Mouse (Mus musculus) lung, adult 2 months (tissue): ENCODE results near the gene D330020A13Rik. TPM values are rescaled to one million over a fixed set of nuclear protein-coding genes. Genes with fewer than 3 reads are reported as not detected.
"Not testable (repeated sequence)": the region's sequence is repeated elsewhere in the genome, so short reads cannot be mapped to it uniquely, and the experiment has no call there.

Source experiments
- DNase-seq: peaks from one replicate; pipeline ENCODE4 v3.0.0; 2022
- H3K4me1 ChIP-seq: fragments of 200-500 bp; 2 replicates; pipeline ENCODE4 v1.6.1; 2011; ENCODE audit warnings: low read length; ENCODE audit not compliant: control insufficient read depth, insufficient read depth
- H3K4me3 ChIP-seq: fragments of 200-500 bp; replicated peaks from 2 replicates; pipeline ENCODE3; 2011; ENCODE audit warnings: low read depth, mild to moderate bottlenecking, control low read depth, low read length; ENCODE audit errors: extremely low read depth
- CTCF ChIP-seq: fragments of 200-500 bp; IDR thresholded peaks from 2 replicates; pipeline ENCODE4 v1.5.1; 2011; ENCODE audit warnings: mild to moderate bottlenecking, low read length, control low read depth; ENCODE audit not compliant: insufficient read depth
- POLR2A ChIP-seq: fragments of 200-500 bp; IDR thresholded peaks from 2 replicates; pipeline ENCODE4 v1.6.1; 2011; ENCODE audit warnings: low read depth, mild to moderate bottlenecking, control low read depth, low read length, borderline replicate concordance; ENCODE audit errors: extremely low read depth
- WGBS: fragments of 180-500 bp; shearing (Covaris S2); methylation state at CpG from one replicate; pipeline ENCODE4 v1.1.7; 2018; 5-methylcytosine and 5-hydroxymethylcytosine counted together
- polyA plus RNA-seq: library from polyadenylated mRNA; depleted of rRNA; stranded (reverse); fragments of >200 nt; gene quantifications from 2 replicates; pipeline ENCODE4 v1.2.3, GENCODE M21; 2012

D330020A13Rik gene
- polyA plus RNA-seq, 1 experiment, result not detected

DNA sequence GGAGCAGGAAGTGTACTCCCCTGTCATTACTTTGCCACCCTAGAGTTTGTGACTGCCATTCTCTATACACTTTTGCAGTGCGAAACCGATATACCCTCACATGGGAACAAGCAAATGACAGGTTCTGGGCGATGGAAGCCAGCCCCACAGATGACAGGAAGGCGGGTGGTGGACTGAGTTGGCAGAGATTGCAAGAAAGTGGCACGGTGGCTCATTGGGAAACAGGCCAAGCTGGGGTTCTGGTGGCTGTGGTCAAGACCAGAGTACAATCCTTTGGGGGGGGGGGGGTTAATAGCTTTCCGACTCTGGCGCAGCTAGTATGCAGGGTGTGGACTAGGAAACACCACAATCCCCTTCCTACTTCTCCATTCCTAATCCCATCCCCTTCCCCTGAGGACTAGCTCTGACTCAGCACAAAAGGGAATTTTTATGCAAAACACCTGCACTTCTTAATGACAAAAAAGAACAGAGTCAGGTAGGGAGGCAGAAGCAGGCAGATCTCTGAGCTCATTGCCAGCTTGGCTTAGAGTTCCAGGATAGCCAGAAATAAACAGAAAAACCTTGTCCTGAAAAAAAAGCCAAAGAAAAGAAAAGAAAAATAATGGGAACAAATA lies 2.7 kb upstream of the D330020A13Rik start:
- DNase-seq, result no peak
- Histone ChIP-seq H3K4me1 (peaks cover 7% of the 10 kb centered on the region; the same call in 1 of the 2 replicates), H3K4me3 (no peak overlapping the region)
- TF ChIP-seq CTCF (no peak), POLR2A (no peak)
- WGBS, result 79% methylated on average over 7 of the region's 7 CpGs

DNA sequence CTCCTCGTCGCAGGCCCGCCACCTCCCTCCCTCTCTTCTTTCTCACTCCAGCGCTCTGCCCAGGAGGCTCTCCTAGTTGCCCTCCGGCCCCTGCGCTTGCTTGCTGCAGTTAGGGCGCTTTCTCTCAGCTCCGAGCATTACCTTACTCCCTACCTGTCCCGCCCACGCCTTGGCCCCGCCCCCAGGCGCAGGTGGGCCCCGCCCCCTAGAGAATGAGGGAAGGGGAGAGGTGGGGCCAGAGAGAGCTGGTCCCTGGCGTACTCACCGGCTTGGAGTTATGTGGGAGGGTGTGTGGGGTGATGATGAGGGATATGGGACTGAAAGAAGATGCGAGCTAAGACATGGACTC lies 595 bp downstream of the D330020A13Rik start:
- peaks cover 7% of the 10 kb centered on the region; the same call in 1 of the 2 replicates for H3K4me1 ChIP-seq
- no peak for TF ChIP-seq CTCF
- TF ChIP-seq POLR2A, result no peak
- DNase-seq, result peak; percentile 69
- WGBS, result 2% methylated on average over 16 of the region's 16 CpGs
- peak overlapping the region; percentile 65 for H3K4me3 ChIP-seq

DNA sequence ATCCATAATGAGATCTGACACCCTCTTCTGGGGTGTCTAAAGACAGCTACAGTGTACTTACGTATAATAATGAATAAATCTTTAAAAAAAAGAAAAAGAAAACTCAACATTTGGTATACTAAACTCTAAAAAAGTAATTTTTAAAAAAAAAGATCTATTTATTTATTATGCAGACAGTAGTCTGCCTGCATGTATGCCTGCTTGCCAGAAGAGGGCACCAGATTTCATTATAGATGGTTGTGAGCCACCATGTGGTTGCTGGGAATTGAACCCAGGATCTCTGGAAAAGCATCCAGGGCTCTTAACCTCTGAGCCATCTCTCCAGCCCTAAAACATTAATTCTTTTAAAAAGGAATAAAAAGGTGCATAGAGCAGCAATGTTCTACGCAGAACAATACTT lies 2.4 kb downstream of the D330020A13Rik start:
- H3K4me3 ChIP-seq, DNase-seq, H3K4me1 ChIP-seq: not testable (repeated sequence)
- 96% methylated on average over 2 of the region's 2 CpGs for WGBS

DNA sequence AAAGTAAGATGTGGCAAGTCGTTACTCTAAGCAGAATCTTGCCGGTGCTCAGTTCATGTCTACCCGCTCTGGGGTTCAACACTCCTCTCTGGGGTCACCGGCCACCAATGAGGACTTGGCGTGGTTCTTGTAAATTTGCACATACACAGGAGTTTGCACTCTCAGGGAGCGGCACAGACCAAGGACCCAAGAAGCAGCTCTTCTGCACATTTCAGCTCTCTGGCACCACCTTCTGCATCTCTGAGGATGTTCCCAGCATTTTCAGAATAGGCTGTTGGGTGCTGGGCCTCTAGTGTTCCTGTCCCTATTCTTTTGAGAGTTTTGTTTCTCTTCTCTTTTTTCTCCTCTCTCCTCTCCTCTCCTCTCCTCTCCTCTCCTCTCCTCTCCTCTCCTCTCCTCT lies 7.0 kb downstream of the D330020A13Rik start:
- peak; percentile 19; the same call in 1 of the 2 replicates for TF ChIP-seq CTCF
- TF ChIP-seq POLR2A, result no peak
- WGBS, result 23% methylated on average over 6 of the region's 6 CpGs
- H3K4me1 ChIP-seq, result no peaks in the 10 kb centered on the region
- H3K4me3 ChIP-seq, result no peak overlapping the region
- DNase-seq, result no peak

DNA sequence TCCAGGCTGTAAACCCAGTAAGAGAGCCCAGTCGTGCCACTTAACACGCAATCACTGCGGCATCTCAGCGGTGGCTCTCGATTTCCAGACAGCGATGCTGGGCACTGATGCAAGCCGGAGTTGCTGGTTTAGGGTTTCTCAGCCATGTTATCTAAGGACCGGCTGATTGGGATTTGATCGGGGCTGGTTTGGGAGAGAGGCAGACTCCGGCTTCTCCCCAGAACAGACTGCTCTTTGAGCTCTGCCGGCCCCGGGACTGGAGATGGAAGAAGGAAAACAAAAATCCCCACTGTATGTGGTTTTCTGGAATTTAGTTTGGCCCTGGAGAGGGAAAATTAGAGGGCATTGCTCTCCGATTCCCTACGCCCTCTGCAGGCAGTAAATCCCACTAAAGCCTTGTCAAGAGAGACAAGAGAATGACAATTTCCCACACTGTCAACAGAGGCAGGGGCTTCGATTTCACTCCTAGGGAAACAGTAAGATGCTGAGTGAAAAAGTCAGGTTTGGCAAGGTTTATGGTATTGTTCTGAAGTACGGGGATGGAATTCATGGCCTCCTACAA lies 8.7 kb downstream of the D330020A13Rik start:
- Histone ChIP-seq H3K4me1 (no peaks in the 10 kb centered on the region), H3K4me3 (no peak overlapping the region)
- TF ChIP-seq POLR2A, result no peak
- TF ChIP-seq CTCF, result no peak
- WGBS, result 23% methylated on average over 16 of the region's 16 CpGs
- no peak for DNase-seq

DNA sequence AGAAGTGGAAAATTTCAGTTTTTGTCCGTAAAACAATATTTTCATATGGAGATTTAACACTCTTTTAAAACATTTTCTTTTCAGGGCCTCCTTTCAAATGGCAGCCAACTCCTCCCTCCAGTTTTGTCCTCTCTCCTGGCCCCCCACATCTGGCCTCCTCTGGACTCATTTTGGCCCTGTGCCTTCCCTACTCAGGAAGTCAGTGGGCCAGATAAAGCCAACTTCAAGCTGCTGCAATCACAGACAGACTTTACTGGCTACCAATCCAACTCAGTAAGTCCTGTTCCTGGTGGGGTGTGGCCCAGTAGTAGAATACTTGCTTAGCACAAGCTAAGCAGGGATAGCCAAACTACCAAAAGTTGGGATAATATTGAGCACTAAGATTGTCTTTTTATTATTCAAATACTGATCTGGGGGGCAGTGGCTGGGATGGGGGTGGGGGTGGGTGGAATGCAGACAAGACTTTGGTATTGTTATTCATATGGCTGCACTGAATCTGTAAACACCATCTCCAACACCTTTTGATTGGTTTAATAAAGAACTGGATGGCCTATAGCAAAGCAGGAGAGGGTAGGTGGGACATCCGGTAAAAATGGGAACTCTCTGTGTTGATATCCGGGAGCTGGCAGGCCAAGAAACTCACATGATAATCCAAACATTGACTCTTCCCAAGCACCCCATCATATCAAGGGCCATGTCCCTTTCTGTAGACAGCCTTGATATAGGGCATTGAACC lies 12.9 kb downstream of the D330020A13Rik start:
- WGBS, result 64% methylated on average over 3 of the region's 3 CpGs
- DNase-seq, result no peak
- Histone ChIP-seq H3K4me1 (no peaks in the 10 kb centered on the region), H3K4me3 (no peak overlapping the region)
- TF ChIP-seq POLR2A, result no peak
- no peak for TF ChIP-seq CTCF

DNA sequence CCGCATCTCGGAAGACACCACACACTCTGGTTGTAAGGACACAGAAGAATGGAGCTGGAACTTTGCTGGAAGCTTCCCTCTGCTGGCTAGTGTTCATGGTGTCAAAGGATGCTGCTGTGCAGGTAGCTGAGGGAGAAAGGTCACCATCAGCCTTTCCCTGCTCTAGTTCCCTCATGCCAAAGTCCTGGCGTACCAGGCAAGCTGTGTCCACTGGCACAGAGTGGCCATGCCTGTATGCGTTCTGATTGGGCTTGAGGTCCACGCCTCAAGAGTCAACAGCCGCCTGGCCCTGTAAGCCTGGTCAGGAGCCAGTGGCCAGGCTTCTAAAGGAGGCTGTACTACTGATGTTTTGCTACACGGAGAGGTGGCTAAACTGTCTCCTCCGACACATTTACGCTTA lies 15.2 kb downstream of the D330020A13Rik start:
- Histone ChIP-seq H3K4me1 (no peaks in the 10 kb centered on the region), H3K4me3 (no peak overlapping the region)
- WGBS, result 70% methylated on average over 9 of the region's 9 CpGs
- TF ChIP-seq CTCF (no peak), POLR2A (no peak)
- no peak for DNase-seq

DNA sequence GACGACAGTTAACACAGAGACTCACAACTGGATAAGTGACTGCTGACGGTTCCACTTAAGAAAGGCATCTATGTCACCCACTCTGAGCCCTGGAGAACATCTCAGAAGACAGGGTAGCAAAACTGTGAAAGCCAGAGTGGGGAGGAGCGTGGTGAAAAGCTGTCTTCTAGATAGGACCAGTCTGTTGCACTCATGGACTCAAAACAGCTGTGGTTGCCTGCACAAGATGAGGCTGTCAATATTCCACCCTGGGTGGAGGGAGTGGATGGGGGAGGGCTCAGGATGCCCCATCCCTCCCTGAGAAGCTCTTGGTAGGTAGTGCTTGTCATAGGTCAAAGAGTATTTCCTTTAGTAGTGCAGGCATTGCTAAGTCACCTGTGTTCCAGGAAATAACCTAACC lies 15.6 kb downstream of the D330020A13Rik start:
- TF ChIP-seq CTCF, result no peak
- no peak for TF ChIP-seq POLR2A
- no peak overlapping the region for H3K4me3 ChIP-seq
- 41% methylated on average over 3 of the region's 3 CpGs for WGBS
- DNase-seq, result no peak
- no peaks in the 10 kb centered on the region for H3K4me1 ChIP-seq

DNA sequence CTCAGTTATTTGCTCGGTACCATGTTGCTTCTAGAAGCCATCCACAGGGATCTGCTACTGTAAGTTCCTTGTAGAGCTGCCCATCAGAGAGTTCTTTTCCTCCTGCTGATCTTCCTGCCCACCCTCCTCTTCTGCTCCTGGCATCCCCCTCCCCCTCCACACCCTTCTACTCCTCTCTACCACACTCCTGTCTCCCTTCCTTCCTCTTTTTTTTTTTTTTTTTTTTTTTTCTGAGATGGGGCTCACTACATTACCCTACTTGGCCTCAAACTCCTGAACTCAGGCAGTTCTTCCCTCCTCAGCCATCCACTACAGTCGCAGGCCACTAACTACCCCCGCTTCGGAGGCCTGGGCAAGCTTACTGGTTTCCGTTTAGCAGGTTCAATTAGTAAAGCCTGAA lies 18.3 kb downstream of the D330020A13Rik start:
- Histone ChIP-seq H3K4me1 (no peaks in the 10 kb centered on the region), H3K4me3 (no peak overlapping the region)
- WGBS, result 69% methylated on average over 5 of the region's 5 CpGs
- DNase-seq, result no peak
- TF ChIP-seq POLR2A (no peak), CTCF (no peak)
